Mouse (Mus musculus) lung, postnatal 0 days (tissue): ENCODE results near the gene Klhdc7b.

Experiments
- CTCF ChIP-seq: IDR thresholded peaks from 2 replicates; pipeline ENCODE4 v1.5.1; 2016; ENCODE audit warnings: antibody characterized with exemption, mild to moderate bottlenecking
- EP300 ChIP-seq: IDR thresholded peaks from 2 replicates; pipeline ENCODE4 v1.6.1; 2016; ENCODE audit warnings: antibody characterized with exemption, mild to moderate bottlenecking, control low read depth

DNA sequence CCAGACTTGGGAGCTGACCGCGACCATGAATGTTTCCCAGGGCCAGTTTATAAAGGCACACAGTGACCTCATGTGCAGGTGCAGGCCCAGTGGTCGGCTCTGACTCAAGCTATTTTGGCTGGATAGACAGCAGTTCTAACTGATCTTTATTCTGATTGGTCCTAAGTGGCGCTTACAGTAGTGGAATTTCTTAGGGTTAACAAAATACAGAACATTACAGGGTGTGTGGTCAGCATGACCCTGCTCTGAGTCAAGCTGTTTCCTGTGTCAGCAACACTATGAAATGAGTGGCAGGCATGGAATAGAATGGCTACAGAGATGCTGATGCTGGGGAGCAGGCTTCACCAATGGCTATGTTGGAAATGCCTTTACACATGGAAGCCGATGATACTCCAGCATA is 51.2 kb downstream of the Klhdc7b start:
- TF ChIP-seq CTCF: no peak
- TF ChIP-seq EP300: no peak
